ENCODE assay signal across 14 mouse cellular contexts in genomic region chr14:24985806-24986359, GRCm38 (mm10).
"Had no signal": no experiment of that assay in that cellular context is flagged by ENCODE, and none has a peak within 500 bp of the region (broad histone marks: within the 10 kb centered on the region; RNA-seq: fewer than 3 reads in every experiment).

No protein-coding gene starts in this region.

- H3K4me1 ChIP-seq: stomach, embryonic 15.5 days had no signal

- DNase-seq: kidney, adult 11 months; kidney, adult 9 months; kidney, postnatal 10 days; liver; lung, adult 18-20 months; retina, postnatal 1 day; thymus, adult 2 months; thymus, postnatal 25 days had no signal

- H3K27me3 ChIP-seq: neural tube, embryonic 13.5 days; stomach, embryonic 15.5 days had no signal

- H3K4me2 ChIP-seq: midbrain, embryonic 11.5 days; neural tube, embryonic 13.5 days; stomach, embryonic 15.5 days had no signal

- H3K9me3 ChIP-seq: neural tube, embryonic 13.5 days; stomach, embryonic 15.5 days had no signal

- H3K36me3 ChIP-seq: neural tube, embryonic 13.5 days; stomach, embryonic 15.5 days had no signal

- H3K9ac ChIP-seq: liver, embryonic 14.5 days; neural tube, embryonic 13.5 days; stomach, embryonic 15.5 days had no signal

- H3K4me3 ChIP-seq: left cerebral cortex, adult 2 months; neural tube, embryonic 13.5 days; stomach, embryonic 15.5 days had no signal

- ATAC-seq: midbrain, embryonic 16.5 days had no signal

- H3K27ac ChIP-seq: left cerebral cortex, adult 2 months; liver, embryonic 14.5 days; neural tube, embryonic 13.5 days; stomach, embryonic 15.5 days had no signal
